Mouse (Mus musculus) lung, postnatal 25 days (tissue): Measurements from ENCODE around the gene Dock9.

ENCODE experiments used
- DNase-seq: peaks from one replicate; pipeline ENCODE4 v3.0.0; 2022; ENCODE audit warnings: low spot score

Gene Dock9

DNA sequence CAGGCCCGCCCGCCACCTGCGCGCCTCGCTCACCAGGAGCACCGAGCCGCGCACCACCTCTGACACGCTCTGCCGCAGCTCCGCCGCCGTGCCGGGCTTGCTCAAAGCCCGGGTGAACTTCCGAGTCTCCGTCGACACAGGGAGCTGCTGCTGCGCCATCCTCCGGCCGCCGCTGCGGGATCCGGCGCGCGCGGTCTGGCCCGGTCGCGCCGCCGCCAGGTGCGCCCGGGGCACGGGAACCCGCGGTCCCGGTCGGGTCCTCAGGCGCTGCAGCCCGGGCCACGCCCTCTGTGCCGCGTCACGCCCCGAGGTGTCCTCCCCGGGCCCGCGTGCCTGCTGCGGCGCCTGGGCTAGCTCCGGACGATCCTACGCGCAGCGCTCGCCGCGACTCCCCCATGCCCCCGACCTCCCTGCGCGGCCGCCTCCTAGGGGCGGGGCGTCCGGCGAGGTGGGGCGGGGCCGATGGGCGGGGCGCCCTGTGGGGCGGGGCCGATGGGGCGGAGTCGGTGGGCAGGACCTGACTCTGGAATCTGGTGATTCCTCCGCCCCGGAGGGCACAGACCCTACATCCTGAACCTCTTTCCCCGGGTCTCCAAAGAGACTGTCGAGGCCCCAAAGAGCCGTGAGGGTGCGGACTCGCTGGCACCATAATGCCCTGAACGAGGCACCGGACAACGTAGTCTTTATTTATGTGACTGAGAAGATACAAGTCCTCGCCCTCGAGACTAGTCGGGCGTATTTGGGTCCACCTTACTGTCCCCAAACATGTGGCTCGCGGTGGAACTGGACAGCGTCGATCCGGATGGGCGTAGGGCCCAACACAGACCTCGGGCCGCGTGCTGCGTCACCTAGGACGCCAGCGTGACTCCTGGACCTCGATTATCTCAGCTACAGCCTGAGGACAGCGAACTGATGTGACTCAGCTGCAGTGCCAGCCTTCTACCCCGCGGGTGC is at the start of gene Dock9:
Gene Dock9 (minus strand): TSS at position 381 of the 954 bp plus-strand sequence.
- DNase-seq, result peak; percentile 93

DNA sequence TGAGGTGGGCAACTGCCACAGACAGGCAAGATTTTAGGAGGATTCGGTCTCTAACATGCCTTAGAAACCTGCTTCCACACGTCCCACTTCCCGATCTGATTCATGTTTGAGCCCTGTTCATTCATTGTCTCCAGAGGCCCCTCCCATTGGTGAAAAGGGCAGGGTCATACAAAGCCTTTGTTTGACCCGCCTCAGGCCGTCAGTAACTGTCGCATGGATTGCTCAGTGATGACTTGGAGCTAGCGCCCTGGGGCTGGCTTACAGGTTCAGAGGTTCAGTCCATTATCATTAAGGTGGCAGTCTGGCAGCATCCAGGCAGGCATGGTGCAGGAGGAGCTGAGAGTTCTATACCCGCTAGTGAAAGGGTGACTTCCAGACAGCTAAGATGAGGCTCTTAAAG is 46.8 kb upstream of the Dock9 start:
- no peak for DNase-seq

DNA sequence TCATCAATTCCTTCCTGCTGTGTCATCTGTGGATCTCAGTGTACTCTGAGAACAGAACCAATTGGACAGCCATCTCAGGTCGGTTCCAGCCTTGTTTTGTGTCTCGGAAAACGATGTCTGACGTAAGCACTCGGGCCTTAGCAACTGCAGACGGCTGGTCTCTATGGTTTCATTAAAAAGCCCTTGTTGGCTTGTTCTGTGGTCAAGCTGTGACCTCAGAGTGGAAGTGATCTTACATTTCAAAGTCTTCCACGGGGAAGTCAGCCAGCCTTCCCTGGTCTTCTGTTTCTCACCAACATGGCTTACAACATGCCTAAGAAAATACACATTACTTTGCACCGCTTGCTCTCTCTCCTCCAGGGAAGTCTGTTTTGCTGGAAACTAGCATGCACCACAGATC is 42.6 kb upstream of the Dock9 start:
- no peak for DNase-seq

DNA sequence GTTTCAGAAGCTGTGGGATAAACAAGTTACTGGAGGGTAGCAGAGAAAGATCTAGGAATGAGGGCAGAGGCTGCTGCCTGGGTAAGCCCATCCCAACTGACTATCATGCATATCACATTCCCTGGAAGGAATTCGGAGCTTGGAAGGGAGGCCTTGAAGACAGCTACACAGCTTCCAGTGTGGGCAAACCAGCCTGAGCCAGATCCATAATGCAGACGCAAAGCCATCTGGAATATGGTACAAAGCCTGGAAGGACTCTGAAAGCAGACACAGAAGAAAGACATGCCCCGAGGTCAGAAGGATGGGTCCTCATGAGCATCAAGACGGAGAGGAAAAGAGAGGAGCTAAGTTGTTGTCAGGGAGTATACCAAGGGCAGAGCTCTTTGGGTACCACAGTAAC is 40.5 kb upstream of the Dock9 start:
- no peak for DNase-seq

DNA sequence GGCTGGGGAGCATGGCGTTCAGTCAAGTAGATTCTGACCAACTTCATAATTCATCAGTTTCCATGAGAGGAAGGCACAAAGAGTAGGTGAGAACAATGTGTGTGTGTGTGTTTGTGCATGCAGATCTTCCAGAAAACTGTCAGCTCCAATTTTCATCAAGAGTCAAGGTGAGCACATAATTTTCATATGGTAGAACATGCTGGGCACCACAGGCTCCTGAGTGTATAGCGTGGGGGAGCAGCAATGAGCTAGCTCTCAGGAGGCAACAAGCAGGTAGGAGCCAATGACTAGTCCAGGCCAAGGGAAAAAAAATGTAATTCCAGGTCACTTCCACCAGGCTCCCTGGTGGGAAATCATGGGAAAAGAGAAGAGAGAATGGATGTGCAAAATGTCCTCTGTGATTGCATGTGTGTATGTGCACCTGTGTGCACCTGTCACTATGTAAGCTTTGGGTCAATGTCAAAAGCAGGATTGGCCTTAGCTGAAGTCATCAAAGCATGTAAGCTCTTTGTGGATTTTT is 35.4 kb upstream of the Dock9 start:
- DNase-seq, result no peak

DNA sequence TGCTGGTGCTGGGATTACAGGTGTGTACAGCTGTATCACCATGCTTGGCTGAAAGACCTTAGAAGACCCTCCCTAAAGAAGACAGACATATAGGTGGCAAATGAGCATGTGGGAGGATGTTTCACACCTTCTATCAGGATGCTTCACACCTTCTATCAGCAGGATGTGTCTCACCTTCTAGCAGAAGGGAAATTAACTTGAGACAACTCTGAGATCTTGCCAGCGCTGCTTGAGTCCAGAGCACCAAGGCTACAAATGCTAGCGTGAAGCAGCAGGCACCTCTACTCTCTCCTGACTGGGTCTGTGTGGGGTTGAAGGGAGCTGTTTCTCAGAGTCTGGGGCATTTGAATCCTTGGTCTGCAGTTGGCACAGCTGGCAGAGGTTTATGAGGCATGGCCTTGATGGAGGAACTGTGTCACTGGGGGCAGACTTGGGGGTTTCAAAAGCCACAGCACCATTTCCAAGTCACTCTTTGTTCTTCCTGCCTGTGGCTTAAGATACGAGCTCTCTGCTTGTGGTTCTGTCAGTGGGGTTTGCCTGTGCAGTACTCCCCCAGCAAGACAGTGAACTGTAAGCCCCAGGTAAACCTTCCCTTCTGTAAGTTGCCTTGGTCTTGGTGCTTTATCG is 32.3 kb upstream of the Dock9 start:
- DNase-seq, result no peak

DNA sequence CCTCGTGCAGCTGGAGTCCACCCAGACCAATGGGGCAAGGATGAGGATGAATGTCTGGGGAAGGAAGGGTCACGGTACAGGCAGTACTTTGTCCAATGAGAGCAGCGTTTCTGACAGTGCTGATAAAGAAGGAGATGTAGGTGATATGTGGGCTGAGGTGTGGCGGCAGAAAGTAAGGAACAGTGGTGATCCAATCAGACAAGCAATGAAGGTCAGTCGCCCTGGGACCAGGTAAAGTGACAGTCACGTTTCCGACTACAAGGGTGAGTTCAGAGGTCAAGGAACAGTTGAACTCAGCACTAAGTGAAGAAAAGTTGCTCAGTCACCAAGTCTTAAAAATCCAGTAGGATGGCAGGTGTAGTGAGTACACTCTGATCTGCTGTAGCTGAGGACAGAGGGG is 29.5 kb upstream of the Dock9 start:
- DNase-seq, result no peak

DNA sequence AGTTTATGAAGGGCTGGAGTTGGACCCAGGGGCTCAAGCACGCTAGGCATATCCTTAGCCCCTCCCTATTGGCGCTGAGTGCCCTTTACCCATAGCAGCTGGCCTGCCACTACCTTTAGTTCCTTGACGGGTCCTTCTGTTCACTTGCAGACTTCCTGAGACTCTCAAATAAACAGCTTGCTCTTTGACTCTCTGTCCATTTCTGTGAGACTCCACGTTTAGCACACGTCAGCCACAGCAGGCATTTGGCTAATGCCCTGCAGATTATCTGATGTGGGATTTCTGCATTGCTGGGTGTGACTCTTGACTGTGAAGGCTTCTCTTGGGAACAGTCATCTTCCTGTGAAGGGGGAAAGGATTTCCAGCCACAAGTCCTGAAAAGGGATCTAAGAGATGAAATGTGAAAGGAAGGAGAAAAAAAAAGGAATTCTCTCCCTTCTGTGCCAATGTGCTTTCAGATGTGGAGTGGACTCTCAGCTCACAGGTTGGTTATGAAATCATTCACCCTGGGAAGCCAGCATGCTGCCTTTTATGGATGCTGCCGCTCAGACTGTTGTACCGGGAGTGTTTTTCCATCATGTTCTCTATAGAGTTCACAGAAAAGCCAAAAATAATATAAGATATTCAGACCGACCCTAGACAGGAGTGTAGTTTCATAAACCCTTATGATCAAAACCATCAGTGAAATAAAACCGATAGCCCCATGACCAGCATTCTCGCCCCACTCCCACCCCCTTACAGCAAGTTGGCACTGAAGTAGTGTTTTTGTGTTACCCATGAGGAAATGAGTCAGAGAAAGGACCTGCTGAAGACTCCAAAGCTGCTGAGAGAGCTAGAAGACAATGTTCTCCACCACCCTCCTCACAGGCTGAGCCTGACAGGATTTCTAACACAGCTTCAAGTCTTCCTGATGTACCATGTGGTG is 28.1 kb upstream of the Dock9 start:
- DNase-seq, result peak; percentile 74

DNA sequence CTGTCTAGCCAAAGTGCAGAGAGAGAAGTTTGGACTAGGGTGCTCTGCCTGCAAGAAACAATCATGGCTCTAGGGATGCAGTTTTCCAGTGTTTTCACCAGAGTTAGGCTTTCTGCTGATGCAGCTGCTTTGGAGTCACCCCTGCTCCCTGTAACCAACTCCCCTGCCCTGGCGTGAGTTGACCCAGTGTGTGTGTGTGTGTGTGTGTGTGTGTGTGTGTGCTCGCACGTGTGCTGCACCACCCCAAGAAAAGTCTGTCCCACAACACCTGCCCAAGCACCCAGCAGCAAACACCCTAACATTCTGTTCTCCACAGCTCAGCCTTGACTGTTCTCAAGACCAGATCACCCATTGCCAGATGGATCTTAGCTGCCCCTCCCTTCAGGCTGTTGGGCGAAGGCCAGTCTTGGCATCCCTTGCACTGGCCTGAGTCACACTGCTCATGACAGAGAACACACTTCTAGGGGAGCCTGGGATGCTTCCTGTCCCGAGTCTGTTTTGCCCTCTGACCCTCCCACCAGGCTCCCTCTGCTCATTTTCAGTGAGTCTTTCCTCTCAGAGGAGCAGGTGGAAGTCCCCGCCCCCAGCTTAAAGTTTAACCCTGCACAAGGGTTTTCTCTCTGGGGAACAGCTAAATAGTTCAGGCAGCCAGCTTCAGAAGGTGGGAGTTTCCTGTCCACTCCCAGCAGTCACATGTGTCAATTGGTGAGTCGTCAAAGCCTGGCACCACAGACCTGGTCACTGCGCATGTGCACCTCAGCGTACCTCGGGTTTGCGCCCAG is 26.9 kb upstream of the Dock9 start:
- peak; percentile 80 for DNase-seq

DNA sequence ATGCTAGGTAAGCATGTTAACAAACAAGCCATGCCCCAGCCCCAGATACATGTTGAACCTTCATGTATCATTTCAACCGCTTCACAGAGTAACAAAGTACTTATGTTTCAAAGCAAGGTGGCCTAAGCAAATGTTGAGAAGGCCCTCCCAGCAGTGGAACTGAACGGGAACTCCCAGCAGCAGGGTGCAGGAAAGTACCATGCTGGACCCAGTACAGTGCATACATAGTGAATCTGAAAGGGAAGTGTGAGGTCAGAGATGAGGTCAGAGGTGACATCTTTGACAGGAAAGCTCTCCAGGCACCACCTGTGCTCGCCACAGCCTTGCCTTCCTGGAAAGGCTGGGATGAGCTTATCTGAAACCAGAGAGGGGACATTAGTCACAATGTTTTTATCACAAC is 25.4 kb upstream of the Dock9 start:
- no peak for DNase-seq

DNA sequence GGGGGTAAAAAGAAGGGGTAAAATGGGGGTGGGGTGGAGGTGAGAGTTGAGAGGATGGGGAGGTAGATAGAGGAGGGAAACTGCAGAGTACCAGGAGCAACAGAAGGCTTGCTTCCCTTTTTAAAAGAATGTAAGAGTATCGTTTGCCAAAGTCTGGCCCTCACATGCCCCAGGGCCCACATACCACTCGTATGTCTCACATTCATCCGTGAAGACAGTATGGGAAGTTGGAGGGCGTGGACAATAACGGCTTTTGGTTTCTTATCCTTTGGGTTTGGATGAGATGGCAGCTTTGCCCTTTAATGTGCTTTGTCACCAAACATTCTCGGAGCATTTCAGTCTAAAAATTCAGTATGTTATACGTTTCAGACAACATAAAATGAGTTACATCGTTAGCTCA is 24.9 kb upstream of the Dock9 start:
- DNase-seq, result no peak

DNA sequence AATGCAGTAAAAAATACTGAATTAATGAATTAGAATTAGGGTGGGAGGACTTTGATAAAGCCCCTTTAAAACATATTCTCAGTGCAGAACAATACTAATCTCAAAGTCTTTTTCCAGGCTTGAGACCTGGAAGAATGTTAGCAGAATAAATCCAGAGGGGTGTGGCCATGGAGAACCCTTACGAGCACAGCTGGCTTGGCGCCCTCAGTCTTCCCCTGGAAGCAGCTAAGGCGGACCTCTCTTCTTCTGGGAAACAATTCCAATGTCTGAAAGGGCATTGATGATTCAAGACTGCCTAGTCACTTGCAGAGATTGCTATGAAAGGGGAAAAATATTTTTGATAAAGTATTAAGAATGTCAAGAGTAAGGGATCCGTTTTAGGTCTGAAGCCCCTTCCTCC is 9.2 kb upstream of the Dock9 start:
- DNase-seq, result peak; percentile 39

DNA sequence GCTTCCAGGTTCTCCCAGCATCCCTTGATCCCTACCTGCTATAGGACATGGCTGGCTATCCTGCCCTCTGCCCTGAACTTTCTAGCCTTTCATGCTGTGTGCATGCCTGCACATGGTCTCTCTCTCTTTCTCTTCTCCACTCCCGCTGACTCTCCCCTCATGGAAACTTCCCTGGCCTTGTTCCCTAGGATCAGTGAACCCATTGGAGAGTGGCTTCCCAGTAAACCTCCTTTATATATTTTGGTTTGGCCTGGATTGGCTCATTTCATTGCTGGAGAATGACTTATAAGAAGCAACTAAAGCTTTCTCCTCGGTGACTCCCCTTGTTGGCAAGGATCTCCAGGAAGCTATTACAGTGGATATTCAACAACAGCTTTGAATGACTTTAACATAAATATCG is 8.7 kb upstream of the Dock9 start:
- no peak for DNase-seq

DNA sequence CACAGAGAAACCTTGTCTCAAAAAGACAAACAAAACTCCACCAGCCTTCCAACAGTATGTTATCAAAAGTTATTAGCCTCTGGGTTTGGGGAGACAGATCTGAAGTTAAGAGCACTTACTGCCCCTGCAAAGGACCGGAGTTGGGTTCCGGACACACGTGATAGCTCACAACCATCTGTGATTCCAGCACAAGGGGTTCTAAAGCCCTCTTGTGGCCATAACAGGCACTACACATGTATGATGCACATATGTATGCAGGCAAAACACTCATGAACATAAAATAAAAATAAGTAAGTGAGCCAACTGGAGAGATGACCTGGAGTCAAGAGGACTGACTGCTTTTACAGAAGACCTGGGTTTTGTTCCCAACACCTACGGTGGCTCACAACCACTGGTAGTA is 6.8 kb upstream of the Dock9 start:
- DNase-seq, result no peak

DNA sequence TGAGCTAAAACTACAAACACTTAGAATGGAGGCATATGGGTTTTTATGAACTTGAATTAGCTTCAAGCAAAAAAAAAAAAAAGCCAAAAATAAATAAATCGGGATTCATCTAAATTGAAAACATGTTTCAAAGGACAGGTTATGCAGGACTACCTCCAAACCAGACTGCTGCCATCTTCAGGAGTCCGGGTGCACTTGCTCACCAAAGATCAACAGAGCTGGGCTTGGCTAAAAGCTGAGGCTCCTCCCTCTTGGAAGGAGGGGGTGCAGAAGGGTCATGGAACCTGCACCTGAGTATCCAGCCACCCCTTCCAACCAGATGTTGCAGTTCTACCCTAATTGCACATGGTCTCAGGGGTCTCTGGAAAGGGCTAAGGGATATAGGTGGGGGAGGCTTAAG is 3.3 kb upstream of the Dock9 start:
- DNase-seq, result peak; percentile 66

DNA sequence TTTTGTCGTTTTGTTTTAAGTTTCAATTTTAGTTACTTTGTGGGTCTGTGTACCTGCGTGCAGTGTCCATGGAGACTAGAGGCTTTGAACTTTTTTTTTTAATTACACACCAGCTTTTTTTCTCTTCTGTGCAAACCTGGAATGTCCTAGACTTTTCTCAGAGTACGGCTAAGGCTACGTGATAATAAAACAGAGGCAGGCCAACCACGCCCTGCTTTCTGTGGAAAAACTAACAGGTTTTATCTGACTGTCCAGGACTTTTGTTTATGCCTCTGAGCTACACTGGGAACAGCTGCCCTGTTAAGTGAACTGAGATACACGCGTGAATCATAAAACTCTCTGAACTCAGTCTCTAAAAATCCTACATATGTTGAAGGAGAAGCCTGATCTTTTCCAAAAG is 1.5 kb upstream of the Dock9 start:
- no peak for DNase-seq

DNA sequence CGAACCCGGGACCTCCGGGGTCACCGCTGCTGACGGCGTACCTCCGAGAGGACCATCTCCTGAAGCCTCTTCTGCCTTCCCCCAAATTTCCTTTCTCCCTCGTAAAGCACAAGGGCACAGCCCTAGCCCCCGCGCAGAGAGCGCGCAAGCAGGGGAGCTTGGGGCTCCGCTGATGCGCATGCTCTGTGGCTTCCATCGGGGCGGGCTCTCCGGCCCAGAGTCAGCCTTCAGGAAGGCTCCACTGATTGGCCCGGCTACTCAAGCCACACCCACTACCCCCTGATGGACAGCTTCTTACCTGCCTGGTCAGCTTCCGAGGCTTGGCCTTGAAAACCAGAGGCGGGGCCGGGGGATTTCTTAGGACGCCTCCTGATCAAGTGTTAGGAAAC is 768 bp upstream of the Dock9 start:
- peak; percentile 96 for DNase-seq

DNA sequence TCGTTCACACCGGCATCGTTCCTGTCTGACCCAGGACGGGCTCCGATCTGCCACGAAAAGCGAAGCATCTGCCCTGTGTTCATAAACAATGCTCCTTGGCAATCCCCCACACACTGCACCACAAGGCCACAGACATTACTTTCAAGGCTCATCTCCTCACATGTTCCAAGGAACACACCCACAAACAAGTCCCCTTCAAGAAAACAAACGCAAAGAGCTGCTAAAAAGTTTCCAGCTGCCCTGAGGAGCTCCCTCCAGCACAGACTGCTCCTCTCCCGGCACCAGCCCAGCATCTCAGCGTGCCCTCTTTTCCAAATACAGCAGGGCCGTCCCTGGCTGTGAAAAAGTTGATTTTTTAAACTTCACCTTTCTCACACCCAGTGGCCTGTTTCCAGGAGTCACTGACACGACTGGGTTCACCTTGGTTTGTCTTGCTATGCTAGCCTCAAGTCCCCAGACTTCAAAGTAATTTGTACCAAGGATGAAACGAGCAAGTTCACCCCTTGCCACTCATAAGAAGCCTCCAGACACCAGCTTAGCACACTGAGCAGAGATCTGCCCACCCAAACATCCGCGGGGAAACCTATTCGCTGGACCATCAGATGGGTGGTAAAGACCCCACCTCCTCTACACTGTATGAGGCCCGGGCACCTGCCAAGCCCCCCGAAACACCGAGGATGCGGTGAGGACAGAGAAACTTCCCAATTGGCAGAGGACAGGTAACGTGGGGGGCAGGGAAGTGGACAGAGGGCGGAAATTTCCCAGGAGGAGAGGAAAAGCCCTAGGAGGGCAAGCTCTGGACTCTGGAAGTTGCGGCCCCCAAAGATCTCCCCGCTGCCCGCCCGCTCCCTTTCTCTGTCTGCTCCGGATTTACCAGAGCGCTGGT is 823 bp downstream of the Dock9 start:
- DNase-seq, result peak; percentile 19

DNA sequence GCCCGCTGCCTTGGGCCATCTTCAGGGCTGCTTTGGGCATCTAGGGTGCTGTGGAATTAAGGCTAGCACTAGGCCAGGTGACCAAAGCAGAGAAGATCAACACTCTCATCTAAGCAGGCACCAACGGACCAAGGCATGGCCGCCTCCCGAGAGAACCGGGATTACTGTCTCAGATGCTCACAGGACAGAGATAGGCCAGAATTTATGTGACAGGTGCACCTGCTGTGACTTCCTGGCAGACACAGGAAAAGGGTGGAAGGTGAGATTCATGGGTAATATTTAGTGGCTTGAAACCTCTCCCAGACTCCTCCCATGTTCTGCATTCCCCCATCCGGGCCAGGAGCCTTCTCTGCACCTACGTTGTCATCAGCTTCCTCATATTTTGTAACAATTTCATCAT is 2.1 kb downstream of the Dock9 start:
- DNase-seq, result no peak

DNA sequence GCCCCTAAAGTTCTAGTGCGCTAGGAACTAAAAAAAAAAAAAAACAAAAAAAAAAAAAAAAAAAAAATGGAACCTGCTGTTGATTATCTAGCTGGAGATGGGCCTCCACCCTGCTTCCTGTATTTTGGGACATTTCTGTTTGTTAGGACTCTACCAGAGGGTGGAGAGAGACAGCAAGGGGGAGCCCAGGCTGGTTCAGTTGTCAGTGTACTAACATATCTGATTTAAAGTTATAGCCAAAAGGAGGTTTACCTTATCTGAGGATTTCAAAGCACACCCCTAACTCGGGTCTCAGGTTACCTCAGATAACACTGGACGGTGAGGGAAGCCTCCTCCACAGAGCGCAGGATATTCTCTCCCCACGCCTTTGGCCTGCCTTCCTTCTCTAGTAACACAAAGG is 4.0 kb downstream of the Dock9 start:
- peak; percentile 61 for DNase-seq
